In the genomic region with DNA sequence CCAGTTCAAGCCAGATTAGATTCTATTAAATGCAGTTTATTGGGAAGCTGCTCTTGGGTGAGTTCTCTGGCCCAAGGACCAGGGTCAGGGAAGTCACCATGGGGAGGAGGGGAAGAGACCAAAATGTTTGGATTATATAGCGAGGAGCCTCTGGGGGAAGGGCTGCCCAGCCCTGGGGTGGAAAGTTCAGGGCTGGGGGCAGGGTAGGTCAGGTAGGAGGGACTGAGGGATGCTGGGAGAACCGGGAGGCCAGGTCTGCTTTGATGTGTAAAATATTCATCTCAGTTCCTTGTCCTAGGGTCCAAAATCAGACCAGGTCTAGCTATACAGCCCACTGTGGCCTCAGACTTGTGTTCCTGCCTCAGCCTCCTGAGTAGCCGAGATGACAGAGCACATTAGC, we compare ENCODE assay signal across 22 mouse cellular contexts. TPM values are rescaled to one million over a fixed set of nuclear protein-coding genes. Genes with fewer than 3 reads are reported as not detected.
A peak's percentile ranks its signal among the peaks of the same experiment; 100 is the strongest.
DNase-seq lines count a peak whose midpoint lies in the region; ATAC-seq and TF ChIP-seq lines count a peak whose summit lies in the region.
"Had no signal": no experiment of that assay in that cellular context is flagged by ENCODE, and none has a peak within 500 bp of the region (broad histone marks: within the 10 kb centered on the region; RNA-seq: fewer than 3 reads in every experiment).

No protein-coding gene starts in this region.

- H3K4me1 ChIP-seq in E14TG2a.4 (replicated peaks; ENCODE audit: low read depth, low read length) = peaks cover 54% of the 10 kb centered on the region
- H3K4me1 ChIP-seq in liver, embryonic 12.5 days = peaks cover 9% of the 10 kb centered on the region
- H3K4me1 ChIP-seq in stomach, embryonic 14.5 days (ENCODE audit: control insufficient read depth, insufficient read depth, low read length) = no peaks in the 10 kb centered on the region
- no peaks in the 10 kb centered on the region for H3K4me1 ChIP-seq in hindbrain, embryonic 14.5 days (replicated peaks; ENCODE audit: control insufficient read depth, insufficient read depth, low read length)
- H3K4me1 ChIP-seq: heart, embryonic 12.5 days; hindbrain, embryonic 13.5 days had no signal

- ATAC-seq in liver, embryonic 12.5 days = peak; percentile 53; the same call in 1 of the 2 replicates
- ATAC-seq in stomach, embryonic 14.5 days (ENCODE audit: insufficient number of reproducible peaks, insufficient read depth, low FRiP score, low read depth) = 0 out of 2 replicates have a peak, but pooled peaks have one; percentile 18
- no peak for ATAC-seq in hindbrain, embryonic 14.5 days (ENCODE audit: low FRiP score)
- ATAC-seq: forebrain, embryonic 16.5 days had no signal

- no peaks in the 10 kb centered on the region for H3K27me3 ChIP-seq in E14TG2a.4 (ENCODE audit: insufficient read depth, low read length)
- H3K27me3 ChIP-seq in liver, embryonic 12.5 days (replicated peaks) = no peaks in the 10 kb centered on the region
- no peaks in the 10 kb centered on the region for H3K27me3 ChIP-seq in stomach, embryonic 14.5 days (ENCODE audit: control insufficient read depth, insufficient read depth, low read length)
- no peaks in the 10 kb centered on the region for H3K27me3 ChIP-seq in hindbrain, embryonic 14.5 days (ENCODE audit: control insufficient read depth, insufficient read depth, low read length)
- H3K27me3 ChIP-seq: heart, embryonic 12.5 days; hindbrain, embryonic 13.5 days had no signal

- H3K36me3 ChIP-seq in E14TG2a.4 (ENCODE audit: insufficient read depth, low read length) = no peaks in the 10 kb centered on the region
- no peaks in the 10 kb centered on the region for H3K36me3 ChIP-seq in liver, embryonic 12.5 days
- H3K36me3 ChIP-seq in stomach, embryonic 14.5 days (ENCODE audit: control insufficient read depth, insufficient read depth, low read length) = no peaks in the 10 kb centered on the region
- no peaks in the 10 kb centered on the region for H3K36me3 ChIP-seq in hindbrain, embryonic 14.5 days (replicated peaks; ENCODE audit: control insufficient read depth, insufficient read depth)
- H3K36me3 ChIP-seq: heart, embryonic 12.5 days; hindbrain, embryonic 13.5 days had no signal

- peak; percentile 18 for DNase-seq in ES-CJ7 (ENCODE audit: low read depth, low spot score)
- DNase-seq in heart, adult 8-10 months (ENCODE audit: low spot score) = no peak
- DNase-seq in heart, postnatal 4 days = no peak
- DNase-seq in hindbrain, embryonic 14.5 days (ENCODE audit: low spot score) = no peak
- DNase-seq: adrenal gland, postnatal 25 days; cerebellum, adult 18-20 months; cerebellum, postnatal 25 days; embryo, embryonic 11 days; heart, postnatal 14 days; kidney, adult 9 months; left cerebral cortex, postnatal 4 days; lung, postnatal 14 days; midbrain, embryonic 14.5 days; right cerebral cortex, postnatal 25 days; thymus, postnatal 14 days had no signal

- H3K4me2 ChIP-seq in liver, embryonic 12.5 days = no peak overlapping the region
- no peak overlapping the region for H3K4me2 ChIP-seq in stomach, embryonic 14.5 days (replicated peaks; ENCODE audit: low read depth, low read length)
- H3K4me2 ChIP-seq in hindbrain, embryonic 14.5 days (replicated peaks) = no peak overlapping the region
- H3K4me2 ChIP-seq: heart, embryonic 12.5 days; hindbrain, embryonic 13.5 days had no signal

- H3K9ac ChIP-seq in liver, embryonic 12.5 days = no peak overlapping the region
- H3K9ac ChIP-seq in stomach, embryonic 14.5 days (replicated peaks; ENCODE audit: low read depth, low read length) = no peak overlapping the region
- H3K9ac ChIP-seq in hindbrain, embryonic 14.5 days = no peak overlapping the region
- H3K9ac ChIP-seq: heart, embryonic 12.5 days; hindbrain, embryonic 13.5 days had no signal

- WGBS in liver, embryonic 12.5 days (ENCODE audit: insufficient replicate concordance) = 58% methylated on average over 3 of the region's 3 CpGs
- WGBS in stomach, embryonic 14.5 days = 35% methylated on average over 3 of the region's 3 CpGs
- WGBS in hindbrain, embryonic 14.5 days = 63% methylated on average over 3 of the region's 3 CpGs

- H3K4me3 ChIP-seq in E14TG2a.4 (replicated peaks; ENCODE audit: low read length) = 0 out of 2 replicates have a peak overlapping the region, but pooled peaks have one; percentile 10
- H3K4me3 ChIP-seq in liver, embryonic 12.5 days = no peak overlapping the region
- H3K4me3 ChIP-seq in stomach, embryonic 14.5 days (ENCODE audit: low read depth, low read length) = no peak overlapping the region
- no peak overlapping the region for H3K4me3 ChIP-seq in hindbrain, embryonic 14.5 days (replicated peaks; ENCODE audit: low read length)
- H3K4me3 ChIP-seq: heart, embryonic 12.5 days; hindbrain, embryonic 13.5 days; myocyte had no signal

- no peaks in the 10 kb centered on the region for H3K9me3 ChIP-seq in E14TG2a.4 (ENCODE audit: low read length)
- no peaks in the 10 kb centered on the region for H3K9me3 ChIP-seq in liver, embryonic 12.5 days (replicated peaks)
- no peaks in the 10 kb centered on the region for H3K9me3 ChIP-seq in stomach, embryonic 14.5 days (ENCODE audit: control insufficient read depth, low read depth, low read length)
- H3K9me3 ChIP-seq in hindbrain, embryonic 14.5 days (ENCODE audit: control insufficient read depth, low read length) = no peaks in the 10 kb centered on the region
- H3K9me3 ChIP-seq: heart, embryonic 12.5 days; hindbrain, embryonic 13.5 days had no signal

- TF ChIP-seq CTCF in E14TG2a.4 (conservative IDR thresholded peaks at IDR 0.05; ENCODE audit: low read length) = no peak

- H3K27ac ChIP-seq in liver, embryonic 12.5 days = 0 out of 2 replicates have a peak overlapping the region, but pooled peaks have one; percentile 36
- no peak overlapping the region for H3K27ac ChIP-seq in stomach, embryonic 14.5 days (ENCODE audit: low read length)
- H3K27ac ChIP-seq in hindbrain, embryonic 14.5 days = no peak overlapping the region
- H3K27ac ChIP-seq: hindbrain, embryonic 13.5 days had no signal

RNA-seq across cellular contexts. Expression of a gene that starts 15.4 kb away (rescaled TPM):
- polyA plus RNA-seq in liver, embryonic 12.5 days (2016; fragmentation: Nextera tagmentation; extraction: Ambion mirVana) = 3.0 and 4.2 TPM in 2 replicates
- polyA plus RNA-seq in stomach, embryonic 14.5 days (2014; fragmentation: Nextera tagmentation; extraction: Ambion mirVana) = 4.5 and 5.0 TPM in 2 replicates
- 1 to 10 TPM; 6.2 to 9.1 (median 6.8) TPM for total RNA-seq in heart, adult 8-10 months (2022)
- 10 to 100 TPM; 13.8 to 15.2 TPM for total RNA-seq in heart, postnatal 4 days (2021)
- polyA plus RNA-seq in hindbrain, embryonic 14.5 days (2014; fragmentation: Nextera tagmentation; extraction: Ambion mirVana) = 3.1 and 4.8 TPM in 2 replicates
